15 mouse cellular contexts compared by ENCODE assay signal in the genomic region with DNA sequence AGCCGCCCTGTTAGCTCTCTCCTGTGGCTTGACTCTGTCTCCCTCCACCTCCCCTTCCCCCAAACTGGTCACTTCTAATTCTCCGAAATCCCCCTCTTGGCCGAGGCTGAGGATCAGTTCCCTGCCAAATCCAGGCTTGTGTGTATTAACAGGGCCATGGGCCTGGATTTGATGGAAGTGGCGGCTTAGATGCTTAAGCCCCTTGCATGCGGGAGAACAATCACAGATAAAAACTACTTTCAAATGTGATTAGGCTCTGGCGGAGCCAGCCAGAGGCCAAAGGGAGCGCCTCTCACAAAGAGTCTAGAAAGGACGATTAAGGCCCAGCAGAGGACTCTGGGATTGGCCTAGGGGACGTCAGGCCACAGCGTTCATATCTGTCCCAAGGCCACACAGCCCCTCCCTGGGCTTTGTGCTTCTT.
DNase-seq lines count a peak whose midpoint lies in the region; ATAC-seq lines count a peak whose summit lies in the region.
"Had no signal": no experiment of that assay in that cellular context is flagged by ENCODE, and none has a peak within 500 bp of the region (broad histone marks: within the 10 kb centered on the region; RNA-seq: fewer than 3 reads in every experiment).

No protein-coding gene starts in this region.

- no peak overlapping the region for H3K4me2 ChIP-seq in embryonic facial prominence, embryonic 14.5 days (ENCODE audit: low read depth, low read length)
- H3K4me2 ChIP-seq: limb, embryonic 13.5 days had no signal

- H3K9me3 ChIP-seq in embryonic facial prominence, embryonic 14.5 days (ENCODE audit: control insufficient read depth, low read length), result no peaks in the 10 kb centered on the region
- H3K9me3 ChIP-seq in midbrain, embryonic 10.5 days (replicated peaks), result no peaks in the 10 kb centered on the region
- H3K9me3 ChIP-seq: limb, embryonic 13.5 days had no signal

- H3K9ac ChIP-seq in embryonic facial prominence, embryonic 14.5 days (ENCODE audit: low read depth, low read length), result no peak overlapping the region
- H3K9ac ChIP-seq: limb, embryonic 13.5 days had no signal

- DNase-seq in urinary bladder, postnatal 36 days (ENCODE audit: low spot score in 2 of 2), result peak; percentile 15 to 18
- no peak for DNase-seq in urinary bladder, postnatal 10 days (ENCODE audit: low spot score)
- DNase-seq in embryonic facial prominence, embryonic 14.5 days (ENCODE audit: low spot score), result peak; percentile 77
- DNase-seq in midbrain, embryonic 10.5 days (ENCODE audit: low spot score), result peak; percentile 73
- DNase-seq in spleen, adult 18-20 months, result no peak
- no peak for DNase-seq in liver
- DNase-seq in c-Kit-positive CD71-positive TER-119-positive erythroid progenitor cells, embryonic 14.5 days (ENCODE audit: low spot score), result no peak
- DNase-seq: cerebellum, adult 11 months; lung, postnatal 14 days; right cerebral cortex, postnatal 25 days had no signal

- ATAC-seq in embryonic facial prominence, embryonic 14.5 days (ENCODE audit: low read depth), result peak; percentile 55
- ATAC-seq: intestine, embryonic 16.5 days had no signal

- H3K27ac ChIP-seq in embryonic facial prominence, embryonic 14.5 days (replicated peaks; ENCODE audit: low read depth, low read length), result no peak overlapping the region
- peak overlapping the region; percentile 78 for H3K27ac ChIP-seq in midbrain, embryonic 10.5 days (replicated peaks)
- H3K27ac ChIP-seq: layer of hippocampus, adult 2 months; limb, embryonic 13.5 days had no signal

- no peaks in the 10 kb centered on the region for H3K4me1 ChIP-seq in embryonic facial prominence, embryonic 14.5 days (ENCODE audit: control insufficient read depth, insufficient read depth, low read length)
- peaks cover 44% of the 10 kb centered on the region for H3K4me1 ChIP-seq in midbrain, embryonic 10.5 days

- H3K27me3 ChIP-seq in embryonic facial prominence, embryonic 14.5 days (replicated peaks; ENCODE audit: control insufficient read depth, insufficient read depth, low read length), result no peaks in the 10 kb centered on the region
- H3K27me3 ChIP-seq in midbrain, embryonic 10.5 days (ENCODE audit: low read depth, poor library complexity, severe bottlenecking), result peaks cover 10% of the 10 kb centered on the region; the same call in 1 of the 2 replicates

- 16% methylated on average over 10 of the region's 10 CpGs for WGBS in embryonic facial prominence, embryonic 14.5 days
- 5% methylated on average over 10 of the region's 10 CpGs for whole genome bisulfite sequencing in midbrain, embryonic 10.5 days

- no peak overlapping the region for H3K4me3 ChIP-seq in embryonic facial prominence, embryonic 14.5 days (ENCODE audit: low read depth, low read length)
- no peak overlapping the region for H3K4me3 ChIP-seq in midbrain, embryonic 10.5 days
- H3K4me3 ChIP-seq: erythroblast, embryonic 14.5 days; layer of hippocampus, adult 2 months; limb, embryonic 13.5 days; myocyte had no signal

- H3K36me3 ChIP-seq in embryonic facial prominence, embryonic 14.5 days (ENCODE audit: control insufficient read depth, insufficient read depth, low read length), result no peaks in the 10 kb centered on the region
- H3K36me3 ChIP-seq in midbrain, embryonic 10.5 days, result no peaks in the 10 kb centered on the region
- H3K36me3 ChIP-seq: limb, embryonic 13.5 days had no signal

Comparison
In these comparisons a context has a peak if more than half of its experiments do, and no peak if none do; other contexts are left out.
1. DNase-seq: peak in urinary bladder, postnatal 36 days (2 of 2), embryonic facial prominence, embryonic 14.5 days (single experiment) and midbrain, embryonic 10.5 days (single experiment); none in urinary bladder, postnatal 10 days (single experiment), spleen, adult 18-20 months (0 of 2), liver (single experiment) and c-Kit-positive CD71-positive TER-119-positive erythroid progenitor cells, embryonic 14.5 days (single experiment).